Mouse (Mus musculus) macrophage (primary cell): ENCODE results near the gene Tfip11. TPM values are rescaled to one million over a fixed set of nuclear protein-coding genes. Genes with fewer than 3 reads are reported as not detected.

Experiments used
- H3K27ac ChIP-seq: fragments of 350-480 bp; formaldehyde crosslinking; 2 replicates; pipeline ENCODE4 v1.9.0; 2021
- H3K36me3 ChIP-seq: fragments of 350-480 bp; formaldehyde crosslinking; 2 replicates; pipeline ENCODE4 v1.9.0; 2021; ENCODE audit errors: inconsistent target
- H3K4me3 ChIP-seq: fragments of 350-480 bp; formaldehyde crosslinking; 2 replicates; pipeline ENCODE4 v1.9.0; 2021; ENCODE audit errors: inconsistent target
- H3K79me2 ChIP-seq: fragments of 350-480 bp; formaldehyde crosslinking; 2 replicates; pipeline ENCODE4 v1.9.0; 2021; ENCODE audit errors: inconsistent target
- WGBS: methylation state at CpG from one replicate; pipeline ENCODE4 v1.1.7; 2026; ENCODE audit warnings: inconsistent platforms; ENCODE audit not compliant: missing documents; 5-methylcytosine and 5-hydroxymethylcytosine counted together
- polyA plus RNA-seq: library from polyadenylated mRNA; stranded (reverse); fragments of 250-400 nt; gene quantifications from 3 replicates; pipeline ENCODE4 v1.2.4, GENCODE M21; 2018; ENCODE audit warnings: inconsistent platforms

The Tfip11 gene
- polyA plus RNA-seq, 1 experiment from 2014 or later = 28.0 TPM

DNA sequence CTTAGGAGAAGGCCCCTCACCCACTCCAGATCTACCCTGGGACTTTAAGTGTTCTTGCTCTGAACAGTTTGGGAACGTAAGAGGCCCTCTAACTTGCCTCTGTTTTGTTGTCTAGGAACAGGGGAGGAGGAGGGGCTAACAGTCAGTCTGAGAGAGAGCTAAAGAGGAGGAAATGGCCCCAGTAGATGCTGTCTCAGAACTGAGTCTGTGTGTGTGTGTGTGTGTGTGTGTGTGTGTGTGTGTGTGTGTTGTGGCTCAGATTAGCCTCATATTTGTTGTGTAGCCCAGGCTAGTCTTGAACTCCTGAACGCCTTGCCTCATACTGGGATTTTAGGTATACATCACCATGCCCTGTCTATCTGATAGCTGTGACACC lies 39.6 kb upstream of the Tfip11 start:
- Histone ChIP-seq H3K27ac (peak overlapping the region; percentile 53; the same call in 1 of the 2 replicates), H3K36me3 (peaks cover 4% of the 10 kb centered on the region; the same call in 1 of the 2 replicates), H3K4me3 (no peak overlapping the region), H3K79me2 (peaks cover 100% of the 10 kb centered on the region)
- WGBS = 59% methylated on average over 2 of the region's 2 CpGs

DNA sequence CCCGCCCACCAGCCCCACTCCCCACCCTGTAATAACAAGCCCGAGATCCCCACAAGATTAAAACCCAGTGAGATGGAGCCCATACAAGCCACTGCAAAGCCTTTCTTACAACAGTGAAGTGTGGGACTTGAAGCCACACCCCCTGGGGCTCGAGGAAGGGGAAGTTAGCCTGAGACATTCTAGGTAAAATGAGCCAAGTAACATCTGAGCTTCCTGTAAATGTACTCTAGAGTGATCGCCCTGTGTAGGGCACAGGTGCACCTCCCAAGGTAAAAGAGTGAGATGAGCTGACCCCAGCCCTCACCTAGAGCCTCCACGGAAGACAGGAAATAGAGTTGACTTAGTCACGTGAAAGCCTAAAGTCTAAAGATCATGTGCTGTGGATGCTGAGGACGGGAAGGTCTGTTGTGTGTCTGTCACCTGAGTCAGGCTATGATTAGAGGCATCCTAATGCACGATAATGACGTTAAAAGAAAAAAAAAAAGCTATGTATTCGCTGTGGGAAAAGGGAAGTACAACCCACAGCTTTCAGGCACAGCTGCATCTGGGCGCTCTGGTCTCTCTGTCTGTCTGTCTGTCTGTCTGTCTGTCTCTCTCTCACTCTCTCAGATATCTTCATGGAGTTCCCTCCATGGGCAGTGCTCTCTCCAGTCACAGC lies 39.0 kb upstream of the Tfip11 start:
- H3K36me3 ChIP-seq = peaks cover 4% of the 10 kb centered on the region; the same call in 1 of the 2 replicates
- WGBS = 3% methylated on average over 11 of the region's 11 CpGs

DNA sequence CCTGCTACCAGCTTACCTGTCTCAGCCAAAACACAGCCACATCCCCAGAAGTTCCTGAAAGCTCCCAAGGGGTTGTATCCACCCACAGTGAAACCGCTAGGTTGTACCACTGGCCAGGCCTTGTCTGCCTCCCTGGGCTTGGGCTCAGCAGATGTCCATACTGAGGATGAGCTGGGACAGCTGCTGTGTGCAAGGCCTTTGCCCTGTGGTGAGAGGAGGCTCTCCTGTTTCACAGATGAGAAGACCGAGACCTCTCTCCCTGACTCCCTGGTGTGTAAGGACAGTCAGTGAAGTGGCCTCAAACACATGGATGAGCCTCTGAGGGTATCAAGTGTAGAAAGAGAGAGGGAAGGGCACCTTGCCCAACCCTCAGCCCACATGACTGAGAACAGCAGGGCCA lies 38.5 kb upstream of the Tfip11 start:
- Histone ChIP-seq H3K79me2 (peaks cover 100% of the 10 kb centered on the region), H3K27ac (peak overlapping the region; percentile 53), H3K4me3 (no peak overlapping the region), H3K36me3 (peaks cover 4% of the 10 kb centered on the region; the same call in 1 of the 2 replicates)
- WGBS = 76% methylated on average over 2 of the region's 2 CpGs

More for the DNA sequence above, 39.0 kb upstream of the Tfip11 start:
- Histone ChIP-seq H3K4me3 (no peak overlapping the region), H3K27ac (peak overlapping the region; percentile 53), H3K79me2 (peaks cover 100% of the 10 kb centered on the region)

DNA sequence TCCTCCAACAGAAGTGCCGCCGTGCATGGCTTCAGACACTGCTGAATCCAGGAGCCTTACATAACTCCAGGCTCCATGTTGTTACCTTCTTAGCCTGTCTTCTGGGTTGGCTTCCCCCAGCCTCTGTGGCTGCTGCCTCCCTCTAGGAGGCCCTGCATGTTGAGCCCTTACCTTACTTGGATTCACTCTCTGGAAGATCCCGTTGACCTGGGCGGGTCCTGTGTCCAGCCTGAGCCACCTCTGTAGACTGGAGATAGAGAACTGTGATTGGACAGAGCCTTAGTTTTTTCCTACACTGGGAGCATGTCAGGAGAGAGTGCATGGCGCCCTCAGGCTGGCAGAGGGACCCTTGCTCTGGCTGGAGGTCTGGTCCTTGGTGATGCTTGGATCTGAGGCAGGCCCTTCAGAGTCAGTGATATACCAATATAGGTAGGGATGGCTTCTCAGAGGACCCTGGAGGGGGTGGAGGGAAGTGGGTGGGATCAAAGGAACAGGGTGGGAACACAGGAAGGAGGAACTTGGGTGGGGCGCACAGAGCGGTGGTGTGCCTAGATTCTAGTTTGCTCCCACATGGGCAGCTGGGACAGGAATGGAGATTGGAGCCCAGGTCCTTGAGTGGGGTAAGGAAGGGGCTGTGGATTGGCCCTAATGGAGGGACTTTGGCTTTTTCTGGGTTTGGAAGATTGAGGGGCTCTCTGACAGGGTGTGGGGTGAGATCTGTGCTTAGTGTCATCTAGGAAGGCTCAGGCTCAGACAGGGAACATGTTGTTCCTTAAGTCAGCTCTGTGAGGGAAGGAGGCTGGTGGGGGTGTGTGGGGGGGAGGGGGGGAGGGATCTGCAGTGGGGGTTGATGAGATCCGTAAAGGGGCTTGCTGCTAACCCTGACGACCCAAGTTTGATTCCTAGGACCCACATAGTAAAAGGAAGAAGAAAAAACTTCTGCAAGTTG lies 37.7 kb upstream of the Tfip11 start:
- no peak overlapping the region for H3K27ac ChIP-seq
- H3K4me3 ChIP-seq = no peak overlapping the region
- H3K79me2 ChIP-seq = peaks cover 100% of the 10 kb centered on the region
- peaks cover 4% of the 10 kb centered on the region; the same call in 1 of the 2 replicates for H3K36me3 ChIP-seq
- WGBS = 90% methylated on average over 7 of the region's 9 CpGs

DNA sequence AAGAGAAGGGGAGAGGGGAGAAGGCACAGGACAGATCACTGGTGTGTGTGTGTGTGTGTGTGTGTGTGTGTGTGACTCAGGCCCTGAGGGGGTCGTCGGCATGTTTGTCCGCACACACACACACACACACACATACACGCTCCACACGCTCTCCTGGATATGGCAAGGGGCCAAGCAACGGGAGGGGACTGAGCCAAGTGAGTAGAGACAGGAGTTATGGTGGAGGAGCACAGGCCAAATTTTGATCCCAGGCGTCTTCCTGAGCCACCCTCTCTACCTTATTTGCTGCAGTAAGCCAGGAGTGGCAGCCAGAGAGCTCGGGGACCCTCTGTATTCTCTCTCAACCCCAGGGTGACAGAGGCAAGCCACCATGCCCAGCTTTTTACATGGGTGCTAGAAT lies 36.9 kb upstream of the Tfip11 start:
- 94% methylated on average over 6 of the region's 8 CpGs for WGBS
- Histone ChIP-seq H3K4me3 (no peak overlapping the region), H3K36me3 (peaks cover 4% of the 10 kb centered on the region; the same call in 1 of the 2 replicates), H3K79me2 (peaks cover 100% of the 10 kb centered on the region), H3K27ac (no peak overlapping the region)

DNA sequence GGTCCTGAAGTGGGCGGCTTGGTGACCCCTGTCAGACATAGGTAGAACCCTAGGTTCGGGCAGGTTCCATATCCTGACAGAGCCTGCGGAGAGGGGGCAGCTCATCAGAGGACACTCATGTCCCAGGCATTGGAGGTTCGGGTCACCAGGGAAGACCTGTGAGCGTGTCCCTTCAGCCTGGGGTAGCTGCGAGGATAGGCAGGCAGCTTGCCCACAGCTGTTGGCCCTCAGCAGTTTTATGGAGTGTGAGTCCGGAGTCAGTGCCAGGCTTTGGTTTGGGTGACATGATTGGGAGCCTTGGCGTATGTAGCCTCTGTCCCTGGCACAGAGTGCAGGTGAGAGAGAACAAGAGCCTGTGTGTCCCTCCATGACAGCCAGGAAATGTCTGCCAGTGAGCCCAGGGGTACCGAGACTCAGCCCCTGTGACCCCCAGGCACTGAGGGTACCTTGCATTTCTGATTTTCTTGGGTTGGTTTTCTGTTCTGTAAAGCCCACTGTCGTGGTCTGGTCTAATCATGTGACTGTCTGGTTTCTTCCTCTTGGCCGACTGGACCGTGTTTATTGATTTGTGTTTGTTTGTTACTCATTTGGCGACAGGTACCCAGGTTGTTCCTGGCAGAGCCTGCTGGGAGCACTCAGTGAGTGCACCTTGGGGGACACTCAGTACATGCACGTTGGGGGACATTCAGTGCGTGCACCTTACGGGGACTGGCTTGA lies 36.2 kb upstream of the Tfip11 start:
- Histone ChIP-seq H3K36me3 (peaks cover 2% of the 10 kb centered on the region; the same call in 1 of the 2 replicates), H3K4me3 (no peak overlapping the region), H3K79me2 (peaks cover 100% of the 10 kb centered on the region), H3K27ac (no peak overlapping the region)
- 85% methylated on average over 16 of the region's 16 CpGs for WGBS

DNA sequence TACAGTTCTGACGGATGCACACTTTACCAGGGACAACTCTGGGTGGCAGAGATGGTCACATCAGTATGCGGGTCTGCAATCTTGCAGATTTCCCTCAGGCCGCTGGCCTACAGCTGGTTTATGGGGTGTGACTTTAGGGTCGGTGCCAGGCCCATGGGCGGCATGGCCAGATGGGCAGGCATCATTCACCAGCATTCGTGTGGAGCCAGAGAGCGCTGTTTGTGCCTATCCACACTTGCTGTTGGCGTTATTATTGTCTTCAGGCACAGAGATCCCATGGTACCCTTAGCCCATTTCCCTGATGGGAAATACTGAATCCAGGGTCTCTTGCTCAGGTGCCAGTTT lies 35.6 kb upstream of the Tfip11 start:
- Histone ChIP-seq H3K27ac (no peak overlapping the region), H3K4me3 (no peak overlapping the region), H3K36me3 (no peaks in the 10 kb centered on the region; the same call in 1 of the 2 replicates), H3K79me2 (peaks cover 100% of the 10 kb centered on the region)
- 97% methylated on average over 8 of the region's 8 CpGs for WGBS

DNA sequence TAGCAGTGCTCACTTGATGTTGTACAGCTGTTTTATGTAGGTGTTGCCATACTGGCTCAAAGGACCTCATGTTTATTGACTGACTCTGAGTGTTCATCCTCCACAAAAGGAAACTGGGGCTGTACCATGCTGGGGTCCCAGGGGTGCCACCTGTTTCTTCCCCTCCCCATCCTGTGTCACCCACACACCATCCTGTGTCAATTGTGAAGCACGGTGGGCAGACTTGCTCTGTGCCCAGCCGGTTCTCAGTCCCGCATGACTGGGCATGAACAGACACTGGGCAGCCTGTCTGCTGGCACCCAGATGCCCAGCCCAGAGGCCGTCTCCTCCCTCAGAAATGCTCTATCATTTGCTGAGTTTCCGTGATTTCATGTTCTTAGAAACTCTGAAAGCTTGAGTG lies 34.3 kb upstream of the Tfip11 start:
- peaks cover 100% of the 10 kb centered on the region for H3K79me2 ChIP-seq
- H3K27ac ChIP-seq = no peak overlapping the region
- no peaks in the 10 kb centered on the region; the same call in 1 of the 2 replicates for H3K36me3 ChIP-seq
- H3K4me3 ChIP-seq = no peak overlapping the region
- WGBS = 86% methylated on average over 5 of the region's 5 CpGs

DNA sequence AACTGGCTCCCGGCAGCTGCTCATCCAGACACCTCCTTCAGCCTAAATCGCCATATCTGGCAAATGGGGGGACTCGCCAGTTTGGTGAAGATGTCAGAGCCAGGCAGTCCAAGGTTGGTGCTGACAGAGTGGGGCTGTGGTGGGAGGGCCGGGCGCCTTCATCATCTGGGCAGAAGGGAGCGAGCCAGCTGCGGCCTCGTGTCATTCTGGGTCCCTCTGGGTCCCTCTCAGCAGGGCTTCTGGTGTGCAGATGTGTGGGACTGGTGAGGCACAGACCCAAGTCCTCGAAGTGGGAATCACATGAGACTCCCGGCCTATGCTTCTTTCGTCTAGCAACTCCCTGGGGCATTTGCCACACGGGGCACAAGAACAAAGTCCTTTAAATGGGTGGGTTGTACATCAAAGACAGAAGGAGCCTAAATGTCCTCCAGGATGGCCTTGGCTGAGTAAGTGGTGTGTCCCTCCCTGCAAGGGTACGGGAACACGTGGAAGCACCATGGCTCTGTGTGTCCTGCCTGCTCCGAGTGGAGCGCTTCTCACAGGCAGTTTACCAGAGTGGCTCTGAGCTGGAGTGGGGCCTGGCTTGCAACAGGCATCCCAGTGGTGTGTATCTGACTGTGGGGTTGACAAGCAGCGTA lies 33.7 kb upstream of the Tfip11 start:
- H3K4me3 ChIP-seq = no peak overlapping the region
- no peak overlapping the region for H3K27ac ChIP-seq
- 88% methylated on average over 13 of the region's 17 CpGs for WGBS
- no peaks in the 10 kb centered on the region; the same call in 1 of the 2 replicates for H3K36me3 ChIP-seq
- peaks cover 100% of the 10 kb centered on the region for H3K79me2 ChIP-seq

DNA sequence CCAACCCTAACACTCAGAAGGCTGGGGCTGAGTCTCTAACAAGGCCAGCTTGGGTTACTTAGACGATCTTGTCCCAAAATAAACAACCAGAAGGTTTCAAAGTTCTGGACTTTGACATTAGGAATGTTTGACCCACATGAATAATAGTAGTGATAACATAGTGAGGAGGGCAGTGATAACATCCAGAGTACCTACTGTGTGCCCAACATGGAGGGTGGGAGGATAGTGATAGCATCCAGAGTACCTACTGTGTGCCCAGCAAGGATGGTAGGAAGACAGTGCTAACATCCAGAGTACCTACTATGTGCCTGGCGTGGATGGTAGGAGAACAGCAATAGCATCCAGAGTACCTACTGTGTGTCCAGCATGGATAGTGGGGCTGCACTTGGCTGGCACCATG lies 32.4 kb upstream of the Tfip11 start:
- Histone ChIP-seq H3K27ac (no peak overlapping the region), H3K79me2 (peaks cover 100% of the 10 kb centered on the region), H3K4me3 (no peak overlapping the region), H3K36me3 (no peaks in the 10 kb centered on the region; the same call in 1 of the 2 replicates)
- WGBS = 90% methylated on average over 2 of the region's 2 CpGs

DNA sequence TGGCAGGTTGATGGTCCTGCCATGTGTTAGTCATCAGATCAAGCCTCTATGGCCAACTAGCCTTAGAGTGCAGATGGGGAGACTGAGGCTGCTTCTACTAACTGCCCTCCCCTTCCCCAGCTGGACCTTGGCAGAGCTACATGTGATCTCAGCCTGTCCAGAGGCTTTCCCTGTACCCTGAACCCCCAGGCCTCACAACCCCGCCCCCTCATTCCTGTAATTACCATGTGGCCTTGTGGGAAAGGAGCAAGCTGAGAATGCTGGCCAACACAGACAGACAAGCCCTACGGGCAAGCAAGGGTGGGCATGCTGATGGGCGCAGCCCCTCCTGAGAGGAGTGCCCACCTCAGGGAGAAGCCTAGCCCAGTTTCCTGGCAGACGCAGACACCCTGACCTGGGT lies 31.5 kb upstream of the Tfip11 start:
- WGBS = 100% methylated on average over 4 of the region's 4 CpGs
- Histone ChIP-seq H3K79me2 (peaks cover 100% of the 10 kb centered on the region), H3K4me3 (no peak overlapping the region), H3K36me3 (no peaks in the 10 kb centered on the region; the same call in 1 of the 2 replicates), H3K27ac (no peak overlapping the region)

DNA sequence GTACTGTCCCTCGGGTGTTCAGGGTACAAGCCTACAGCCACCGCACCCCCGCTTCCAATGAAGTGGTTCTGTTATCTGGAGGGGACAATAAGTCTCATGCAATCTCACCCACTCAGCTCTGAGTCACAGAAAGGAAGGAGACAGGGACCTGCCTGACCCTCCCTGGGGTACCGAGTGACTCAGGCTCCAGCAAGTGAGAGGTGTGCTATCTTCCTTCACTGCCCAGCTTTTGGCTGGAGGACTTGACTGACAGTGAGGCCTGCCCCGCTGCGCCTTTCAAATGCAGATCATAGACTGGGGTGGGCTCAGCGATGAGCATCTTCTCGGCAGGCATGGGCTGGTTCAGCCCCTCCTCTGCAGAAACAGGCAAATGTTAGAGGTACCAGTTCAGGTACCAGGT lies 31.0 kb upstream of the Tfip11 start:
- Histone ChIP-seq H3K79me2 (peaks cover 100% of the 10 kb centered on the region), H3K4me3 (no peak overlapping the region), H3K36me3 (no peaks in the 10 kb centered on the region; the same call in 1 of the 2 replicates), H3K27ac (no peak overlapping the region)
- 84% methylated on average over 8 of the region's 8 CpGs for WGBS

DNA sequence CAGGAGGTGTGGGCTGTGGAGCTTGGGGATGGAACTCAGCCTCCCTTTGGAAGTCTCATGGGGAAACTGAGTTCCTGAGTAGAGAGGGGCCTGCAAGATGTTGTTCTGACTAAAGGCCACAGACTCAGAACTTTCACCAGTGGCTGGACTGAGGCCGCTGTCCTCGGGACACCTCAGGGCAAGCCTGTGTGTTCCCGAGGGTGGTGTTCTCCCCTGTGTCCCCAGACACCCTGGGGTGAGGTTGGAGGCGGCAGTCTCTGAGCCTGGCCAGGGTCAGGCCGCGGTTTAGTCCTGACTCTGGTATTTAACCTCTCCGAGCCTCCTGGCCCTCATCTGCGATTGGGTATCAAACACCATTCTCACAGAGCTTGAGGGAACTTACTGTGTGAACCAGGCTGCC lies 30.6 kb upstream of the Tfip11 start:
- Histone ChIP-seq H3K27ac (no peak overlapping the region), H3K79me2 (peaks cover 100% of the 10 kb centered on the region), H3K36me3 (no peaks in the 10 kb centered on the region), H3K4me3 (no peak overlapping the region)
- WGBS = 85% methylated on average over 8 of the region's 8 CpGs
